Mouse (Mus musculus): ENCODE measurements at regions not wholly inside any gene's neighbourhood (a gene's known extent, or its start where the extent isn't known, plus 50 kb on each side); places are given as distances from the start of the nearest gene placed in this dataset.

DNA sequence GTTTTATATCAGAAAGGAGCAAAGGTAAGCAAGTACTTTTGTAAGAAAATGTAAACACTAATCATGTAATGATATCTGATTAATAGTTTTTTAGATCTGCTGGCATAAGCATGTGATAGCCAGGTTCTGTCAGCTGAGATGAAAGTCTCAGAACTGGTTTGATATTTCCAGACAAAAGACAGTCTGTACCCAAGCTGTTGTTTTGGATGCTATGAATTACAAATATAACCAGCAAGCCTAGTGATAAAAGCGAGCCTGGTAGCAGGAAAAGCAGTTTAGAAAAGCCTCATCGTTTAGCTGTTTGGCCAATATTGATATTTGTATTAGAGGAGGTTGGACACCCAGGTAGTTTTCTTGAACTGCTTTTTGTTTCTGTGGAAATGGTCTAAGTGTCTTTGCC lies 290.6 kb downstream of the Gpam start:
- H3K9ac ChIP-seq (ENCODE audit: low read depth, low read length): no peak overlapping the region
- WGBS: 90% methylated on average over 2 of the region's 2 CpGs

DNA sequence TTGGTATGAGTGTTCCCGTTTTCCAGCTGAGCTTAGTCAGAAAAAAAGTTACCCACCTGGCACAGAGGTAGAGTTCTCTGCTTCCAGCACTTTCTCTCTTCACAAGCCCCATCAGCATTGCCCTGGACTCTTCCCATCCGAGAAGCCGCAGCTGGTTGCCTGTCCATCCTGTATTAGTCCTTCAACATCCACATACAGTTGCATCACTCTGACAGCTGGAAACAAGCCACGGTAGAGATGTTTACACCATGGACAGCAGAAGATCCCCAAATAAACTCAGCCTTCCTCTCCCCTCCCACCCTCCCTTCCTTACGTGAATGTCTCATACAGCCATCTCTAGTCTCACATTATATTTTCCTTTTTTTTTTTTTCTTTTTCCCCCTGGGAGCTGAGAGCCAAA lies 304.9 kb downstream of the Gpam start:
- WGBS: 43% methylated on average over 5 of the region's 5 CpGs

More for the DNA sequence above, 290.6 kb downstream of the Gpam start:
- no peak overlapping the region for H3K27ac ChIP-seq (replicated peaks; ENCODE audit: insufficient read depth, low read depth, low read length)
- no peak overlapping the region for H3K4me3 ChIP-seq (ENCODE audit: insufficient read depth, low read depth, low read length)
- DNase-seq (ENCODE audit: extremely low read depth, low read depth, low spot score): no peak
- TF ChIP-seq POLR2A (IDR thresholded peaks at IDR 0.05; ENCODE audit: extremely low read depth, insufficient read depth, low read length): no peak
- TF ChIP-seq CTCF (IDR thresholded peaks at IDR 0.05; ENCODE audit: low read depth, low read length): no peak
- H3K79me2 ChIP-seq (ENCODE audit: control insufficient read depth, insufficient read depth, low read length): no peaks in the 10 kb centered on the region
- no peaks in the 10 kb centered on the region for H3K4me1 ChIP-seq (ENCODE audit: control insufficient read depth, insufficient read depth, low read length)
- H3K27me3 ChIP-seq (ENCODE audit: control insufficient read depth, insufficient read depth, low read length): no peaks in the 10 kb centered on the region
- no peaks in the 10 kb centered on the region for H3K36me3 ChIP-seq (ENCODE audit: control insufficient read depth, insufficient read depth, low read length)

DNA sequence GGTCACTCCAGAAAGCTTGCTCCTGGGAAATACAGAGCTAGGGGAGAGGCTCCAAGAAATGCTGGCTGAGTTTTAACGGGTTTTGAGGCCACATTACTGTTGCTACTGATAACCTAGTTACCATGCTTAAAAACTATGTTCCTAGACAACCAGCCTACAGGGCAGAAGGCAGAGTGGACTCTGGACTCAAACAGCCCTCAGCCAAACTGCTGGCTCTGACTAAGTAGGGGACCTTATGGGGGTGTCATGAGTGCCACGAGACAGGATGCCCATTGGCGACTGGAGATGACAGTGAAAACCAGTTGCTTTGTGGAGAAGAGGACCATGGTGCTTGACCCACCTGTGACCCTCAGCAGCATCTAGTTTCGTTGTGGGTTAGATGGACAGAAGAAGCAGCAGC lies 306.5 kb downstream of the Gpam start:
- TF ChIP-seq POLR2A (IDR thresholded peaks at IDR 0.05; ENCODE audit: extremely low read depth, insufficient read depth, low read length) (no peak), CTCF (IDR thresholded peaks at IDR 0.05; ENCODE audit: low read depth, low read length) (no peak)
- 23% methylated on average over 4 of the region's 4 CpGs for WGBS
- Histone ChIP-seq H3K9ac (ENCODE audit: low read depth, low read length) (no peak overlapping the region), H3K4me3 (ENCODE audit: insufficient read depth, low read depth, low read length) (no peak overlapping the region), H3K79me2 (ENCODE audit: control insufficient read depth, insufficient read depth, low read length) (no peaks in the 10 kb centered on the region), H3K27ac (replicated peaks; ENCODE audit: insufficient read depth, low read depth, low read length) (no peak overlapping the region), H3K36me3 (ENCODE audit: control insufficient read depth, insufficient read depth, low read length) (no peaks in the 10 kb centered on the region), H3K27me3 (ENCODE audit: control insufficient read depth, insufficient read depth, low read length) (no peaks in the 10 kb centered on the region), H3K4me1 (ENCODE audit: control insufficient read depth, insufficient read depth, low read length) (no peaks in the 10 kb centered on the region)
- DNase-seq (ENCODE audit: extremely low read depth, low read depth, low spot score): peak; percentile 28

More for the DNA sequence above, 304.9 kb downstream of the Gpam start:
- H3K27ac ChIP-seq (replicated peaks; ENCODE audit: insufficient read depth, low read depth, low read length): no peak overlapping the region
- H3K27me3 ChIP-seq (ENCODE audit: control insufficient read depth, insufficient read depth, low read length): no peaks in the 10 kb centered on the region
- H3K36me3 ChIP-seq (ENCODE audit: control insufficient read depth, insufficient read depth, low read length): no peaks in the 10 kb centered on the region
- H3K4me3 ChIP-seq (ENCODE audit: insufficient read depth, low read depth, low read length): no peak overlapping the region
- no peaks in the 10 kb centered on the region for H3K4me1 ChIP-seq (ENCODE audit: control insufficient read depth, insufficient read depth, low read length)
- no peak for DNase-seq (ENCODE audit: extremely low read depth, low read depth, low spot score)
- no peak overlapping the region for H3K9ac ChIP-seq (ENCODE audit: low read depth, low read length)
- H3K79me2 ChIP-seq (ENCODE audit: control insufficient read depth, insufficient read depth, low read length): no peaks in the 10 kb centered on the region
- TF ChIP-seq POLR2A (IDR thresholded peaks at IDR 0.05; ENCODE audit: extremely low read depth, insufficient read depth, low read length) (no peak), CTCF (IDR thresholded peaks at IDR 0.05; ENCODE audit: low read depth, low read length) (no peak)

DNA sequence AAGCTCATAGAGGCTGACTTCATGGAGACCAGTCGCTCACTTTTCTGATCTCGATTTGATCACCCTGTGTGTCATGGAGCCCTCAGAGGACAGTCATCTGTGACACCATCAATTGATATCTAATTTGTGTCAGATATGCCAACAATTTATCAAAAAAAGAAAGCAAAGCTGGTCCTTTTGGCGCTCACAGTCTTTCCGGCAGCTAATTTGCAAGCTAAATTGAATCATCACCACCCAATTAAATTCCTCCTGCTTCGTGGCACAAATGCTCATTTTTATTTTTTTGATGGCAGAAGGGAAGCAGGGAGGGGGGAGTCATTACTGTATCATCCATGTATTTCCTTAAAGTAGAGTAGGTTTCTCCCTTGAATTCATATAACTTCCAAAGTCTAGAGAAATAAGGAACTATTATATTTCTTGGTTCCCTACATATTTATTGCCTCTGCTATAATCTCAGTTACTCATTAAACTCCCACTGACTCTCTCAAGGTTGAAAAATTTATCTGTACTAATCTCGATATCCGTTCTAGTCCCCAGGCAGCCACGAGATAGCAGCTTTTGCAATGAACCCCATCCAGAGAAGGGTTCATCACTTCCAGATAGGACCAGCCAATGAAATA lies 325.8 kb downstream of the Gpam start:
- Histone ChIP-seq H3K4me3 (ENCODE audit: insufficient read depth, low read depth, low read length) (no peak overlapping the region), H3K79me2 (ENCODE audit: control insufficient read depth, insufficient read depth, low read length) (no peaks in the 10 kb centered on the region), H3K4me1 (ENCODE audit: control insufficient read depth, insufficient read depth, low read length) (no peaks in the 10 kb centered on the region), H3K27me3 (ENCODE audit: control insufficient read depth, insufficient read depth, low read length) (no peaks in the 10 kb centered on the region), H3K27ac (replicated peaks; ENCODE audit: insufficient read depth, low read depth, low read length) (no peak overlapping the region), H3K9ac (ENCODE audit: low read depth, low read length) (no peak overlapping the region), H3K36me3 (ENCODE audit: control insufficient read depth, insufficient read depth, low read length) (no peaks in the 10 kb centered on the region)
- no peak for DNase-seq (ENCODE audit: extremely low read depth, low read depth, low spot score)
- 78% methylated on average over 8 of the region's 8 CpGs for WGBS
- no peak for TF ChIP-seq POLR2A (IDR thresholded peaks at IDR 0.05; ENCODE audit: extremely low read depth, insufficient read depth, low read length)
- no peak for TF ChIP-seq CTCF (IDR thresholded peaks at IDR 0.05; ENCODE audit: low read depth, low read length)

DNA sequence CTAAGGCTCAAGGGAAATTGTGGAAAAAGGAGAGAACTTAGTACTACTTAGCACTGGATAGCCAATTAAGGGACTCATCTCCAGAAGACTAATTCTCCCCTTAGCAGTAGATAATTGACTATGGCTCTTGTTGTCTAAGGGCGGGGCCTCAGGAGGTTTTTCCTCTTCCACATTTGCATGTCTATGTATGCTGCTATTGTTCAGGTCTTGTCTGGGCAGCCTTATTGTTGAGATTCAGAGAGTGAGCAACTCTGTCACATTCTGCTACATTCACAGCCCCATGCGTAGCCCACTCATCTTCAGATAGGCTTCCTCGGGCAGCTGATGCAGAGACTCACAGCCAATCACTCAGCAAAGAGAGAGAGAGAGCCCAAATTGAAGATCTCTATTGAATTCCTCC lies 339.9 kb downstream of the Gpam start:
- Histone ChIP-seq H3K4me3 (ENCODE audit: insufficient read depth, low read depth, low read length) (no peak overlapping the region), H3K27ac (replicated peaks; ENCODE audit: insufficient read depth, low read depth, low read length) (no peak overlapping the region), H3K9ac (ENCODE audit: low read depth, low read length) (no peak overlapping the region), H3K79me2 (ENCODE audit: control insufficient read depth, insufficient read depth, low read length) (no peaks in the 10 kb centered on the region), H3K36me3 (ENCODE audit: control insufficient read depth, insufficient read depth, low read length) (no peaks in the 10 kb centered on the region), H3K27me3 (ENCODE audit: control insufficient read depth, insufficient read depth, low read length) (no peaks in the 10 kb centered on the region), H3K4me1 (ENCODE audit: control insufficient read depth, insufficient read depth, low read length) (no peaks in the 10 kb centered on the region)
- TF ChIP-seq POLR2A (IDR thresholded peaks at IDR 0.05; ENCODE audit: extremely low read depth, insufficient read depth, low read length) (no peak), CTCF (IDR thresholded peaks at IDR 0.05; ENCODE audit: low read depth, low read length) (no peak)
- no peak for DNase-seq (ENCODE audit: extremely low read depth, low read depth, low spot score)
- WGBS: 86% methylated on average over 3 of the region's 3 CpGs

DNA sequence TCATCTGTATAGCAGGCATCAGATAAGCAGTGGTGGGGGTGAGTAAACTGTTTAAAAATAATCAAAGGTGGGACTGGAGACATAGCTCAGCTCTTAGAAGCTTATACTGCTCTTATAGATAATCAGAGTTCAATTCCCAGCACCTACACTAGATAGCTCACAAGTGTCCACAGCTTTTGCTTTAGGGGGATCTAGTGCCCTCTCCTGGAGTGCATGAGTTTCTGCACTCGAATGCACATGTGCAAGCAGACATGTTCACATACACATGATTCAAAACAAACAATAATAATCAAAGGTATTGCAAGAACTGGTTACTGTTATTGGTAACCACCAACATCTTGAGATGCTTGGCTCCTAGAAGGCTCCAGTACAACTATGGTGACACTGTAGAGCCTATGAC lies 343.3 kb downstream of the Gpam start:
- Histone ChIP-seq H3K27me3 (ENCODE audit: control insufficient read depth, insufficient read depth, low read length) (no peaks in the 10 kb centered on the region), H3K9ac (ENCODE audit: low read depth, low read length) (no peak overlapping the region), H3K4me3 (ENCODE audit: insufficient read depth, low read depth, low read length) (no peak overlapping the region), H3K4me1 (ENCODE audit: control insufficient read depth, insufficient read depth, low read length) (no peaks in the 10 kb centered on the region), H3K36me3 (ENCODE audit: control insufficient read depth, insufficient read depth, low read length) (no peaks in the 10 kb centered on the region), H3K27ac (replicated peaks; ENCODE audit: insufficient read depth, low read depth, low read length) (no peak overlapping the region), H3K79me2 (ENCODE audit: control insufficient read depth, insufficient read depth, low read length) (no peaks in the 10 kb centered on the region)
- TF ChIP-seq POLR2A (IDR thresholded peaks at IDR 0.05; ENCODE audit: extremely low read depth, insufficient read depth, low read length) (no peak), CTCF (IDR thresholded peaks at IDR 0.05; ENCODE audit: low read depth, low read length) (no peak)
- 48% methylated on average over 1 of the region's 1 CpGs for WGBS
- DNase-seq (ENCODE audit: extremely low read depth, low read depth, low spot score): no peak
